Mouse (Mus musculus): ENCODE data around the gene Gm5148. TPM values are rescaled to one million over a fixed set of nuclear protein-coding genes. Genes with fewer than 3 reads are reported as not detected.
A peak's percentile ranks its signal among the peaks of the same experiment; 100 is the strongest.

Gene Gm5148
- total and polyA plus RNA-seq, 2 experiments: 0.09 to 0.94 TPM

DNA sequence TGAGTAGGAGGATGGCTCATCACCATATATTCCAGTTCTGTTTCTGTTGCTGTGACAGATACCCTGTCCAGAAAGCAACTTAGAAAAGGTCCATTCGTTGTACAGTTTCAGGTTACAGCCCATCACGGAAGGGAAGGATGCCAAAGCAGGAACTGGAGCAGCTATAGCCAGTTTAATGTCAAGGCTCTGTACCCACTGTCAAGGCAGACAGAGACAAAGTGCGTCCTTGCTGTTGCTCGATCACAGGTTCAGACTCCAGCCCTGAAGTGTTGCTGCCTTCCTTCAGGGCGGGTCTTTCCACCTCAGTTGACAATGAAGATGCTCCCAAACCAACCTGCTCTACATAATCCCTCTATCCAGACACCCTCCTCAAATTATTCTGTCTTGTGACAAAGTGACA lies 41.7 kb upstream of the Gm5148 start:
- WGBS: 91% methylated on average over 5 of the region's 5 CpGs
- no peak overlapping the region for H3K9ac ChIP-seq (ENCODE audit: low read depth, low read length)
- H3K36me3 ChIP-seq (ENCODE audit: control insufficient read depth, insufficient read depth, low read length): no peaks in the 10 kb centered on the region
- 0 out of 2 replicates have a peak, but pooled peaks cover 2% of the 10 kb centered on the region for H3K4me1 ChIP-seq (ENCODE audit: control insufficient read depth, insufficient read depth, low read length)
- H3K27me3 ChIP-seq (ENCODE audit: control insufficient read depth, insufficient read depth, low read length): no peaks in the 10 kb centered on the region
- no peak overlapping the region for H3K4me3 ChIP-seq (ENCODE audit: insufficient read depth, low read depth, low read length)
- TF ChIP-seq POLR2A (IDR thresholded peaks at IDR 0.05; ENCODE audit: extremely low read depth, insufficient read depth, low read length): no peak
- no peak for TF ChIP-seq CTCF (IDR thresholded peaks at IDR 0.05; ENCODE audit: low read depth, low read length)
- no peak for DNase-seq (ENCODE audit: extremely low read depth, low read depth, low spot score)
- no peak overlapping the region for H3K27ac ChIP-seq (replicated peaks; ENCODE audit: insufficient read depth, low read depth, low read length)
- no peaks in the 10 kb centered on the region for H3K79me2 ChIP-seq (ENCODE audit: control insufficient read depth, insufficient read depth, low read length)

DNA sequence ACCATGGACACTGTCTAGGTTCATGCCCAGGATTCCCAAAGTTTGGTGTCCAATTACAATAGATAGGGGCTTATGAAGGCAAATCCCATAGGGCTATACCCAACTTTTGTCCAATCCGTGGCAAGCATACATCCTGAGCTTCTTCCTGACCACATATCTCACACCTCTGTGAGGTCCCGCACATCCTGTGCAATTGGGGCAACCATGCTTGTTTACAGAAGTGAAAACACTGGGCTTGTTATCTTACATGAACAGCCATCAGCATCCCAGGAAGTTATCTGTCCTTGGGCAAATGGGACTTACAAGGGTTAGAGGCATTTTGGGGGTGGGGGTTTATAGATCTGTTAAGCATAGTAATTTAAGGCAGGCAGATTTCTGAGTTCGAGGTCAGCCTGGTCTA lies 41.0 kb upstream of the Gm5148 start:
- TF ChIP-seq CTCF (IDR thresholded peaks at IDR 0.05; ENCODE audit: low read depth, low read length) (no peak), POLR2A (IDR thresholded peaks at IDR 0.05; ENCODE audit: extremely low read depth, insufficient read depth, low read length) (no peak)
- H3K4me3 ChIP-seq (ENCODE audit: insufficient read depth, low read depth, low read length): no peak overlapping the region
- 95% methylated on average over 3 of the region's 3 CpGs for WGBS

GRCm38 (mm10) chr3:37762303-37762702 lies 38.0 kb upstream of the Gm5148 start:
- 94% methylated on average over 3 of the region's 3 CpGs for WGBS
- no peak for DNase-seq (ENCODE audit: extremely low read depth, low read depth, low spot score)
- Histone ChIP-seq H3K9ac (ENCODE audit: low read depth, low read length) (no peak overlapping the region), H3K27me3 (ENCODE audit: control insufficient read depth, insufficient read depth, low read length) (no peaks in the 10 kb centered on the region), H3K27ac (replicated peaks; ENCODE audit: insufficient read depth, low read depth, low read length) (no peak overlapping the region), H3K79me2 (ENCODE audit: control insufficient read depth, insufficient read depth, low read length) (no peaks in the 10 kb centered on the region), H3K4me1 (ENCODE audit: control insufficient read depth, insufficient read depth, low read length) (peaks cover 11% of the 10 kb centered on the region), H3K36me3 (ENCODE audit: control insufficient read depth, insufficient read depth, low read length) (no peaks in the 10 kb centered on the region), H3K4me3 (ENCODE audit: insufficient read depth, low read depth, low read length) (no peak overlapping the region)
- no peak for TF ChIP-seq POLR2A (IDR thresholded peaks at IDR 0.05; ENCODE audit: extremely low read depth, insufficient read depth, low read length)
- TF ChIP-seq CTCF (IDR thresholded peaks at IDR 0.05; ENCODE audit: low read depth, low read length): no peak

More for the DNA sequence above, 41.0 kb upstream of the Gm5148 start:
- Histone ChIP-seq H3K4me1 (ENCODE audit: control insufficient read depth, insufficient read depth, low read length) (0 out of 2 replicates have a peak, but pooled peaks cover 2% of the 10 kb centered on the region), H3K9ac (ENCODE audit: low read depth, low read length) (no peak overlapping the region), H3K79me2 (ENCODE audit: control insufficient read depth, insufficient read depth, low read length) (no peaks in the 10 kb centered on the region), H3K27ac (replicated peaks; ENCODE audit: insufficient read depth, low read depth, low read length) (no peak overlapping the region), H3K27me3 (ENCODE audit: control insufficient read depth, insufficient read depth, low read length) (no peaks in the 10 kb centered on the region), H3K36me3 (ENCODE audit: control insufficient read depth, insufficient read depth, low read length) (no peaks in the 10 kb centered on the region)
- DNase-seq (ENCODE audit: extremely low read depth, low read depth, low spot score): no peak

GRCm38 (mm10) chr3:37761741-37762140 lies 37.5 kb upstream of the Gm5148 start:
- DNase-seq (ENCODE audit: extremely low read depth, low read depth, low spot score): no peak
- TF ChIP-seq POLR2A (IDR thresholded peaks at IDR 0.05; ENCODE audit: extremely low read depth, insufficient read depth, low read length): no peak
- TF ChIP-seq CTCF (IDR thresholded peaks at IDR 0.05; ENCODE audit: low read depth, low read length): no peak
- Histone ChIP-seq H3K79me2 (ENCODE audit: control insufficient read depth, insufficient read depth, low read length) (no peaks in the 10 kb centered on the region), H3K4me1 (ENCODE audit: control insufficient read depth, insufficient read depth, low read length) (peaks cover 11% of the 10 kb centered on the region), H3K9ac (ENCODE audit: low read depth, low read length) (no peak overlapping the region), H3K27ac (replicated peaks; ENCODE audit: insufficient read depth, low read depth, low read length) (no peak overlapping the region), H3K27me3 (ENCODE audit: control insufficient read depth, insufficient read depth, low read length) (no peaks in the 10 kb centered on the region), H3K4me3 (ENCODE audit: insufficient read depth, low read depth, low read length) (no peak overlapping the region), H3K36me3 (ENCODE audit: control insufficient read depth, insufficient read depth, low read length) (no peaks in the 10 kb centered on the region)
- 95% methylated on average over 5 of the region's 5 CpGs for WGBS

DNA sequence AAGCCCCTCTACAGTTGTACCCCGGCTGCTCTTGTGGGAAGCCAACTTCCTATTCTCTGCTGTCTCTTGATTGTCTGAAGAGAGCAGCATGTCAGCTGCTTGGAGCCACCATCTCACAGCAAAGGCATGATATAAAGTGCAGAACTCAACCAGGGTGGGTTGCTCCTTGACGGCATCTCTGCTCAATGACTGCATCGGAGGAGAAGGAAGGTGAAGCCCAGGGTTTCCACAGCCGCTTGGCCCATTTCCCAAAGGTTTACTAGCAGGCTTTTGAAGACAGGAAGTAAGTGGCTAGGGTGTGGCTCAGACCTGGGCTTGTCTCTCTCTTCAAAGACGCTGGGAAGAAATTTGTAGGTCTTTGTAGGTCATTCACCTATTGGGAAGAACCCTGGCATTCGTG lies 36.6 kb upstream of the Gm5148 start:
- Histone ChIP-seq H3K27ac (replicated peaks; ENCODE audit: insufficient read depth, low read depth, low read length) (no peak overlapping the region), H3K36me3 (ENCODE audit: control insufficient read depth, insufficient read depth, low read length) (no peaks in the 10 kb centered on the region), H3K9ac (ENCODE audit: low read depth, low read length) (no peak overlapping the region), H3K4me3 (ENCODE audit: insufficient read depth, low read depth, low read length) (no peak overlapping the region), H3K4me1 (ENCODE audit: control insufficient read depth, insufficient read depth, low read length) (peaks cover 11% of the 10 kb centered on the region), H3K79me2 (ENCODE audit: control insufficient read depth, insufficient read depth, low read length) (no peaks in the 10 kb centered on the region), H3K27me3 (ENCODE audit: control insufficient read depth, insufficient read depth, low read length) (no peaks in the 10 kb centered on the region)
- TF ChIP-seq POLR2A (IDR thresholded peaks at IDR 0.05; ENCODE audit: extremely low read depth, insufficient read depth, low read length) (no peak), CTCF (IDR thresholded peaks at IDR 0.05; ENCODE audit: low read depth, low read length) (no peak)
- 86% methylated on average over 6 of the region's 6 CpGs for WGBS
- DNase-seq (ENCODE audit: extremely low read depth, low read depth, low spot score): no peak

DNA sequence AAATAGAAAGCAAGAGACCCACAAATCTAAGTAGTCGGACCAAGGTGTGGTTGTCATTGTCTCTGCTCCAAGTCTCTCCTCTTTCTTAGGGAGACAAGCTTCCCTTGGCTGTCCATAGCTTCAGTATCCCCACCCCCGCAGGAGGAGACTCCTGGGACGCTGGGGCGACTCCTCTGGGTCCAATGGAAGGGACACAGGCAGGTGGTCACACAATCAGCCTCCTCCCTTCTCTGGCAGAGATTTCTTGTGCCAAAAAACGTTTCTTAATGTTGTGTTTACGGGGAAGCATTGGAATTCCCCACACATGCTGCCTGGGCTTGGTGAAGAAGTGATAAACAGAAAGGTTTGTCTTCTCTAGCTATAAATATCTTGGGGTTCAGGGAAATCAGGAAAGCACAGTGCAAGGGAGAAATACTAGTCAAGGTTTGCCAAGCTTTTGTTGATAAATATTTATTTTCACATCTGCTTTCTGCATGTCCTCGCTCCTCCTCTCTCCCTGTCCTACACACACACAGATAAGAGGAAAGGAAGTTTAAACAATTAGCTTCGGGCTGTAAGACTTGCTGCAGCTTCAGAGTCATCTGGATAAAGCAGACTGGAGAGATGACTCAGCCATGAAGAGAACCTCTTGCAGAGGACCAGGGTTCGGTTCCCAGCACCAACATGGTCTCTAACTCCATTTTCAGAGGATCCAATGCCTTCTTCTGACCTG lies 34.5 kb upstream of the Gm5148 start:
- peak; percentile 67 for DNase-seq (ENCODE audit: extremely low read depth, low read depth, low spot score)
- peak overlapping the region; percentile 21; the same call in 1 of the 2 replicates for H3K9ac ChIP-seq (ENCODE audit: low read depth, low read length)
- no peaks in the 10 kb centered on the region for H3K79me2 ChIP-seq (ENCODE audit: control insufficient read depth, insufficient read depth, low read length)
- H3K4me3 ChIP-seq (ENCODE audit: insufficient read depth, low read depth, low read length): no peak overlapping the region
- 15% methylated on average over 9 of the region's 9 CpGs for whole genome bisulfite sequencing
- no peak for TF ChIP-seq POLR2A (IDR thresholded peaks at IDR 0.05; ENCODE audit: extremely low read depth, insufficient read depth, low read length)
- no peak for TF ChIP-seq CTCF (IDR thresholded peaks at IDR 0.05; ENCODE audit: low read depth, low read length)
- H3K27me3 ChIP-seq (ENCODE audit: control insufficient read depth, insufficient read depth, low read length): no peaks in the 10 kb centered on the region
- H3K4me1 ChIP-seq (ENCODE audit: control insufficient read depth, insufficient read depth, low read length): peaks cover 11% of the 10 kb centered on the region
- H3K27ac ChIP-seq (replicated peaks; ENCODE audit: insufficient read depth, low read depth, low read length): peak overlapping the region; percentile 72
- H3K36me3 ChIP-seq (ENCODE audit: control insufficient read depth, insufficient read depth, low read length): no peaks in the 10 kb centered on the region

All from liver, adult 2 months (tissue).